Mouse (Mus musculus) urinary bladder, postnatal 36 days (tissue): Measurements from ENCODE around the gene Aco2.
A peak's percentile ranks its signal among the peaks of the same experiment; 100 is the strongest.

ENCODE experiments used
- DNase-seq, 2 experiments: peaks; one replicate each; pipeline ENCODE4 v3.0.0; 2022; ENCODE audit warnings: low spot score in 2 of 2, mixed read lengths in 1 of 2

Aco2 gene

DNA sequence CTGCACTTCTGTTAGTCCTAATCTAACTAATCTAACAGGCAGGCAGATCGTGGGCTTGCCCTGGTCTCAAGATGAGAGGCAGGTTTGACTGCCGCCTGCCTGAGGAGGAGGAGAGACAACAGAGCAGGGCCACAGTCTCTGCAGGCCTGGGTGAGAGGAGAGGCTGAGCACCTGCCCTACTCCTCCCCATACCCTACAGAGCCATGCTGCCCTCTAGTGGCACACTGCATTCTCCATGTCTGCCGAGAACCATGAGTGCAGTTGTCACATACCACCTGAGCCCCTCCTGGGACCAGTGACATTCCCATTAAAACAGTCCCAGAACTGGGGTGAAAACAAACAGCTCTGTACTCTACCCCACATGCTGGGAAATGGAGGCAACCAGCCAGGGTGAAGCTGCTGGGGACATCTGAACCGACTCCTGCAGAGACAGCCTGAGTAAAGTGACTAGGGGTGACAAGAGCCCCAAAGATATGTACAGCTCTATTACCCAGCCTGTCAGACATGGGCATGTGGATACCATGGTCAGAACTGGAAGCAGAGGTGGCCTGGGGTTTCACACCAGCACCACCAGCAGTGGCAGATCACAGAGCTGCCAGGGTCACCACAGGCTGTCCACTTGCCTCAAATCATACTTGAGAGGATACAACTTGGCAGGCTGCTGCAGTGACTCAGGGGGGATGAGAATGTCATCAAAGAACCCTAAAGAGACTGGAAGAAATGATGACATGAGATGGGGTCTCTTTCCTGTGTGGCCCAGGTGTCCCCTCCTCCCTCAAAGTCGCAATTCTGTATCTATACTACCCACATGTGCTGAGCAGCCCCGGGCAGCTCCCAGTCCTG lies 45.7 kb downstream of the Aco2 start:
- peak; percentile 41 to 67 for DNase-seq

DNA sequence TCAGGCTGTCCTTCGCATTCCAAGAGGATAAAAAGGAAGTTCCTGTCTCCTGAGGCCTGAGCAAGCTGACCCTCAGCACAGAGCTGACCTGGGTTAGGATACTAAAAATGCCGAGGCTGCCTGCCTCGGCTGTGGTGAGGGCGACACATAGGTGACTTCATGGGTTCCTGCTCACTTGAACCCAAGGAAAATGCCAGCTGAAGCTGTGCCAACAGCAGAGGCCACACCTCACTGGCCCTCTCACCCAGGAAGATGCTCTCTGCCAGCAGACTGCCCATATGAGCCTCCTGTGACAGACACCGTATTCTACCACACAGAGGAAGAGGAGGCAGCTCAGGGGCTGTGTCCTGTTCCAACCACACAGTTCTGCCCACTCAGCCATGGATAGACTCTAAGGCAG lies 47.0 kb downstream of the Aco2 start:
- DNase-seq = no peak

DNA sequence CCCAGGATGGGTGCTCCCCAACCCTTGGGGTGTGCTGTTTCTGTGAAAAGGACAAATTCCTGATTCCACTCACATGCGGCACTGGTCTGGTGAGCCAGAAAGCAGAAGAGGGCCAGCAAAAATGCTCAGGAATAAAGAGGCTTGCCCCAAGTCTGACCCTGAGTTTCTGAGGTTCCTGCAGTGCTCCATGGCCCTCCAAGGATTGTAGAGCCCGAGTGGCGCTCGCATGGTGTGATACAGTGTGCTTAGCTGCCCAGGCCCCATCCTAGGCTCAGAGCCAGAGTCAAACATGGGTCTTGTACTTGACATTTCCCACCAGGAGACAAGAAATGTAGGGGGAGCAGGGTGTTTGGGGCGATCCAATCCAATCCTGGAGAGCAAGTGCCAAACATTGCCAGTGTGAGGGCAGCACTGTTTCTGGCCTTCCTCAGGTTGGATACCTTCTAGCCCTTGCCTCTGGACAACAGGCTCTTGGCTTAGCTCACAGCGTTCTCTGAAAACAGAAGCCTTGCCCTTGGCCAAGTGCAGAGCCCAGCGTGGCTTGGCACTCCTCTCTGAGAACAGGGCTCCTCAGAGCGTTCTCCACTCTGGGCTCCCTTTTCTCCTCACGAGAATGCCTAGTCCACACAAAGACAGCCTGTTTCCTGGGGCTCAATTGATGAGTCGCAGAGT lies 48.6 kb downstream of the Aco2 start:
- no peak for DNase-seq

DNA sequence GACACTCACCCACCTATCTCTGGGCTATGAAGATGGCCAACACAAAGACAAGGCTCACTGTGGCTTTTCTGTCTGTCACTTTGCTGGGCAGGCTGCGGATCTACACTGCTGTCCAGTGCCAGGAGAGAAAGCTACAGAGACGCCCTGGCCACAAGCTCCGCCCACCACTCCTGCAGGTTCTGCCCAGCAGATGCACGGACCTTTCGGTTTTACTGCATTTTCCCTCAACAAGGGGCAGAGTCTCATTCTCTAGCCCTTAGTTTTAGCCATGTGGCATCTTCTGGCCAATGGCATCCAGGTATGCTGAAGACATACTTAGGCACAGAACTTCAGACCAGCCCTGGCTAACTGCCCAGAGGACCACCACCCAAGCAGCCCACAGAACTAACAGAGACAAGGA lies 49.1 kb downstream of the Aco2 start:
- no peak for DNase-seq

DNA sequence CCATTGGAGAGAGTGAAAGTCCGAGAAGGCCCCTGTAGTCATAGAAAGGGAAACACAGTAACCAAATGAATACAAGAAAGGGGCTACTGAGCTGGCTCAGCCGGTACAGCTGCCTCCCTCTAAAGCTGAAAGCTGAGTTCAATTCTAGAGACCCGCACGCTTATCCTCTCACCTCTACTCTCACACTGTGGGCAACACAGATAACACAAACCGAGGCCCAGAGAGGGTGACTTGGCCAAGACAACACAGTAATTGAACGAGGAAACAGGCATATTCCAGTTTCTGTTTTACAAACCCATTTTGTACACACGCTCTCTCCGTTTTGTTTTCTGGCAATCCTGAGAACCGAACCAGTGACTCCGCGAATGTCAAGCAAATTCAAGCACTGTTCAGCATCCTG lies 52.8 kb downstream of the Aco2 start:
- DNase-seq = no peak

DNA sequence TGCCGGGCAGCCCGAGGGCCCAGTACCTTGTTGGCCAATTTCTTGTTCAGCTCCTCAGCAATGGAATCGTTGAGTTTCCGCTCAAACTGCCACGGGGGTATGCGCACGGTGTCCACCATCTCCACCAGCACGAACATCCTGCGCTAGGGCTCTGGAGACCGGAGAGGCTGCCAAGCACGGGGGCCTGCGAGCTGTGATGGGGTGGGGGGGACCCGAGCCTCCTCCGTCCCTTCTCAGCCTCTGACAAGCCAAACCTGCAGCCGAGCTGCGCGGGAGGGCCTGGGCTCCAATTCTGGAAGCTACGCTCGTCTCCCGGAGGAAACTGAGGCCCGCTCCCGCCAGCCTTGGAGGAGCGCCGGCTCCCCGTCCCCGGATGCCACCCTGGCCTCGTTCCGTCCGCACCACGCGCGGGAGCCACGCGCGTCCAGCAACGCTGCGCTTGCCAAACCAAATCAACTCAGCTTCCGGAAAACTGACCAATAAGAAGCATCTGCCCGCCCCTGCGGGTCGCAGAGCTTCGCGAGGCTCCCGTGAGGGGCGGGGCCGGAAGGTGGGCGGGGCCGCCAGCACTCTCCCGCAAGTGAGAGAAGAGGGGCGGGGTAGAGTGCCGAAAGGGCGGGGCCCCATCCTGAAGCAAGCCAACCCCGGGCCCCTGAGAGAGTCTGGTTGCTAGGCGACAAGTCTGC lies 53.8 kb downstream of the Aco2 start, which contains the start of gene Polr3h:
TSS of gene Polr3h (minus strand) at position 481 of the 686 bp plus-strand sequence.
- peak; percentile 81 to 92 for DNase-seq

DNA sequence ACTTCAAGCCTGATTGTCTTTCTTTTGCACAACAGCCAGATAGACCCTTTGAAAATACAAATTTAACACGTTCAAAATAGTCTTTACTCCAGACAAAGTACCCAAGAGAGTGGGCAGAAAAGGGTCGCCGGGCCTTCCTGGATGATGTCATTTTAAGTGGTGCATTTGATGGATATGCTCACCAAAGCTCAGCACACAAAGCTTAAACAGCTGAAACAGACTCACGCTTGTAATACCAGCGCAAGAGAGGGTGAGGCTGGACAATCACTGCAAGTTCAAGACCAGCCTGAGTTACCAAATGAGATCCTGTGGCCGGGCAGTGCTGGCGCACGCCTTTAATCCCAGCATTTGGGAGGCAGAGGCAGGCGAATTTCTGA lies 54.3 kb downstream of the Aco2 start:
- no peak for DNase-seq

DNA sequence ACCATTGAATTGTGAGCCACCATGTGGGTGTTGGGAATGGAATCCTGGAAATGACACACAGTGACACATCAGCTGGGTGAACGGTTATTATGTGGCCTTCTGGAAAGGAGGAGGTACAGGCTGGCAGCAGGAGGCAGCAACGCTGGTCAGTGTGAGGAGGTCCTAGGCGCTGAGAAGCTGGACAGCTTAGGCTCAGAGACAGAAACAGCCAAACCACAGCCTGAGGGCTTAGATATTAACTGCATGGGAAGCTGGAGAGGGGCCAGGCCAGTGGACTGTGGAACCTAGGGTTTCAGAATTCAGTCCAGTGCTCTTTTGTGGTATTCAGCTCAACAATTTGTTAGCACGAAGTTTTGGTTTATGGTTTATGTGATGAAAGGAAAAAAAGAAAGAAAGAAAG lies 55.6 kb downstream of the Aco2 start:
- DNase-seq = no peak

DNA sequence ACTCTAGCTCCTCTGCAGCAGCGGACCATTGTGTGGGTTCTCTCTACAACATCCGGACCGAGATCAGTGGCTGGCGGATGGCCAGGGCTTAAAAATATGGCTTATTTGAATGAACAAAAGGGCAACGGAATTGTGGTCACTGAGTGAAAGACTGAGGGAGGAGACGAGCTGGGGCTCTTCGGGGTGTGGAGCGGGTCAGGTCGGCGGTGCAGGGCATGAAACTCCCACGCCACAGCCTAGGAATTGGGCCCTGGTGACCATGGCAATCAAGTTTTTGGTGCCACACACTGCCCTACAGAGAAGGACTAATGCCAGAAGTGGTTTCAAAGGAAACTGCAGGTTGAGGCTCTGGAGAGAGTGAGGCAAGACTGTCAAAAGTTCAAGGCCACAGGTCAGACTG lies 56.2 kb downstream of the Aco2 start:
- no peak for DNase-seq

DNA sequence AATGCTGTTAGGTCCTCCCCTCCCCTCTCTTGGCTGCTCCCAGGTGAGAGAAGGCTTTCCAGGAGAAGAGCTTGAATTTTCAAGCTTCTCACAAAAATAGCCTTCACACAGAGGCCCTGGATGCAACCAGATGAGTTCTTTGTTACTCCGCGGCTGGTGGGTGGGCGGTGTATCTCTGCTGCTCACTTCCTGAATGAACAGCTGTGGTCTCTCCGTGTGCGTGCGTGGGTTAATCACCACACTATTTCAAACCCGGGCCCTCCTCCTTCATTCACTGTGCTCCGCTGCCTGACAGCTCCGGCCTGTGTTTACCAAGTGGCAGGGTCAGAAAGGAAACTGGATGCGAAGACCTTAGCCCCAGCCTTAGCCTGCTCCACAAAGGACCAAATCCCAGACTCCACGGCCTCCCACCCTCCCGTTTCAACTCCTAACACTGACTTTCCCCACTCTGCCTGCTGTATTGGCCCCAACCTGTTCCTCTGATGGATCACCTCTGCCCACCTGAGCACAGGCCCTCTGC lies 60.9 kb downstream of the Aco2 start:
- DNase-seq = no peak

DNA sequence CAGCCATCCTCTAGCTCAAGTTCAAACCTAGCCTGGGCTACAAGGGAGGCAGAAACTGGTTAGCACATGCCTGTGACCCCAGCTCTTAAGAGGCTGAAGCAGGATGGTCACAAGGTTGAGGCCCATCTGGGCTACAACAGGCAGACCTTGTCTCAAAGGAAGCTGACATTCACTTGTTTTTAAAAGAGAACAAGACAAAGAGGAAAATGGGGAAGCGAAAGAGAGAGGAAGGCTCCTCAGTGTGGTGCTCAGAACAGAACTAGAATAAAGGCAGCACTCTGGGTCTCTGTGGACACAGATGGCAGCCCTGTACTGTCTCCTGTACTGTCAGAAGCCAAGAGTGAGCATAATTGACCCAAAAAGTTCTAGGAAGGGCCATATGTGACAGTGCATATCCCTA lies 61.9 kb downstream of the Aco2 start:
- no peak for DNase-seq

DNA sequence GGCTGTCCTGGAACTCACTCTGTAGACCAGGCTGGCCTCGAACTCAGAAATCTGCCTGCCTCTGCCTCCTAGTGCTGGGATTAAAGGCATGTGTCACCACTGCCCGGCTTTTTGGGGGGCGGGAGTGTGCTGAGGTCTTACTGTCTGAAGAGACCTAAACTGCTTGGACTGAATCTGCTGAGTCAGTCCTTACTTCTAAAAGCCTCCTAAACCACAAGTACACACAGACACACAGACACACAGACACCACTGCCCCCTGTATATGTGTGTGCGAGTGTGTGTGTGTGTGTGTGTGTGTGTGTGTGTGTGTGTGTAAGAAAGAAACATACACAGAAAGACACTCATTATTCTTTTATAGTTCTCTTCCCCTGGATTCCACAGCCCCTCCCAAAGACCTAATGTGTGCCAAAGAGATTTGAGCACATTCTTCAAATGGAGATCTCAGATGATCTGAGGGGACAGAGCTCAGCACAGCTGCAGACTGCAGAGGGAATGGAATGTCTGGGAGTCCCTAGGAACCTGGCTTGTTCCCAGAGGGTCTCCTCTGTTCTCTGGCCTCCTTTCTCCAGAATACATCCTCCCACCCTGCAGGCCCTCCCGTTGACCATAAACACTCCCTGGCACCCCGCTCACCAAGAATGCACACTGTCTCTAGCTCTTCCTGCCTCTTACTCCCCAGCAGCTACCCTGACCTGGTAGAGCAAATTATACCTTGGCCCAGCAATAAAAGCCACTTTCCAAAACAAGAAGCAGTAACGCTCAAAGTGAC lies 63.9 kb downstream of the Aco2 start:
- DNase-seq = no peak

DNA sequence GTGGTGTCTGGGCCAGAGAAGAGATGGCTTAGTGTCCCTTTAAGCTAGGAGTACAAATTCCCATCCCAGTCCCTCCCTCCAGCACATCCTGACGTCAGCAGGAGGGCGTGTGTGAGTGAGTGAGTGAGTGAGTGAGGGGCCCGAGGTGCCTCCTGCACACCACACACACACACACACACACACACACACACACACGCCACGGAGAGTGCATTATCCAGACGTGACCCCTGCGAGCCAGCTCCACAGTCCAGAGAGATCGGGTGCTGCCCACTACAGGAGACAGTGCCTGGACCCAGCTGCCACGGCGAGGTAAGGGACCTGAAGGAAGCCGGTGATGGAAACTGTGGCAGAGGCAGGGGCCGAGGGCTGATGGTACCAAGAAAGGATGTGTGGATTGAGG lies 64.6 kb downstream of the Aco2 start, which contains the start of gene Csdc2:
TSS of gene Csdc2 (plus strand) at position 81 of the 400 bp plus-strand sequence.
- peak; percentile 30 to 33 for DNase-seq

DNA sequence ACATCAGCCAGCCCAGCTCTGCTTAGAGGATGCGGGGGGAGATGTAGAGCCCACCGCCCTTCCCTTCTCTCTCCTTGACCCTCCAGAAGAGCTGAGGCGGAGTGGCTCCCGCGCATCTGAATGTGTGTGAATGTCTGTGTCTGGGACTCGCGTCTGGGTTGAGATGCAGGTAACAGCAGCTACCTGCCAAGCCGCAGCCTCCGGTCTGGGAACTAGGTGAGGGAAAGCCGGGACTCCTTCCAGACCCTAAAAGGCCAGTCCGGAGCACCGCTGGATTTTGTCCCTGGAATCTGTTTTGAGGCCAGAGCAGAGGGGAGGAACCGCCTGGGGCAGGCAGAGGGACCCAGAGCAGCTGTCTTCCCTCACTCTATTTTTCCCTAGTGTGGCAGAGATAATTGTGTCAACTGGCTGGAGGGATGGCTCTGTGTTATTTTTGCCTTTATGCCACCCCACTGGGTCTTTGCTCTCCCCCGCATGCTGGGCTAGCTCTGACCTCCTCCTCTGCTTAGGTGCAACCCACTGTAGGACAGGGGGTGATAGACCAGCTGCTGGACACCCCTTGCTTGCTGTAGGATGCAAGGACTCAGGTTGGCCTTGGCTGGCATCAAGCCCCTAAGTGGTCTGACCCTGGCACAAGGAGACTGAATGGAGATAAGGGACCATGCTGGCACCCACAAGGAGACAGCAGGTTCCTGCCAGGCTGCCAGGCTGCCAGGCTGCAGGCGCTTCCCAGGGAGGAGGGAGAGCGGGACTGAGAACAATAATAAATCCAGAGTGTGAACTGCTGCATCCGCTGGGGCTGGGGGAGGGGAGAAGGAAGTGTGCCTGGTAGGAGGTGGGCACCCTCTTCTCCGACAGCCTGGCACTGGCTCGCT lies 65.2 kb downstream of the Aco2 start:
- no peak for DNase-seq

DNA sequence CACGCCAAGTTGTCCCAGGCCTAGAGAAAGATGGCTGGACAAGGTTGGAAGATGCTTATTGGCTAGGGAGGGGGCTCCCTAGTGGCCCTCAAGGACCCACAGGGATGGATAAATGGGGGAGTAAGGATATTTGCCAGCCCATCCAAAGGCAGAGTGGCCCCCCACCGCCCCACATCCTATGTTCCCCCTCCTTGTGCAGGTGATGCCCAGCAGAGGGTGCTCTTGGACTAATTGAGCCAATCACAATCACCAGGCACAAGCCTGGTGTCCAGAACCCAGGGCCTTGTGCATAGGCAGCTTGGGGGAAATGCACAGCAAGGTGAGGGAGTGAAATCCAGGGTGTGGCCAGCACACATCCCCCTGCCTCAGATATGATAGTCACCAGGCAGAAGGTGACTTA lies 66.1 kb downstream of the Aco2 start:
- no peak for DNase-seq

DNA sequence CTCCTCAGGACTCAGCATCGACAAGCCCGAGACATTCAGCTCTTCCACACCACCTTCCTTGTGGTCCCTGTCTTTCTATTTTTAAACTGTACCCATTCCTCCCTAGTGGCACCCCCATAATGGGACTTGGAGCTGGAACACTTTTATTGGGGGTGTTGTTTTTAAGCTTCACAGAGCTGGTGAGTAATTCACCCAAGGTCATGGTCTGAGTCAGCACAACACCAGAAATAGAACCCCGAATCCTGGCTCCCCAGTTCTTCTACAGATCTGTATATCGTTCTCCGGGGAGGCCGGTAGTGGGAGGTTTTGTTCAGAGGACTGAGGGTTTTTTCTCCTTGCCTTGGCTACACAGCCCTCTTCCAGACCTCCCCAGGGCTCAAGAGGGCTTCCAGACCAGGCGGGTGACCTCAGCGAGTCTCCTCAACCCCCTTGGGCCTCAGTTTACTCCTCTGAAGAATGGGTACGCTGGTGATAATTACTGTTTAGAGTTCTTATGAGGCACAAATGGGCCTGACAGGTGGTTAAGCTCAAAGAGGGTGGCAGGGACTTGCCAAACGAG lies 67.1 kb downstream of the Aco2 start:
- DNase-seq = no peak

DNA sequence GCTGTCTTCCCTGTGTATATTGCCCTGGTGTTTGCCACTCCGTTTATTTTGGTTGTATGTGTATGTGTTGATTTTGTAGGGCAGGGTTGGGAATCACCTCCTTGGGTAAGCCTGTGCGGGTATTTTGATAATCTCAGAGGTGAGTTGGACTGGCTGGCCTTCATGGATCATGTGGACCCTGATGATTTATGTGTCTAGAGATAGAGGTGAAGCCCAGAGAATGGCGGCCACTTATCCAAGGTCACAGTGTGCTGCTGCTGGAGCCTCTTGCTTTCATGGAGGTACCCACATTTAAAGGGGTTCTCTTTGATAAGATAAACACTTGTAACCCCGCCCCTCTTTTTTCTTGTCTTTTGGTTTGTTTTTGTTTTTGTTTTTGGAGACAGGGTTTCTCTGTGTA lies 67.7 kb downstream of the Aco2 start:
- DNase-seq = no peak

DNA sequence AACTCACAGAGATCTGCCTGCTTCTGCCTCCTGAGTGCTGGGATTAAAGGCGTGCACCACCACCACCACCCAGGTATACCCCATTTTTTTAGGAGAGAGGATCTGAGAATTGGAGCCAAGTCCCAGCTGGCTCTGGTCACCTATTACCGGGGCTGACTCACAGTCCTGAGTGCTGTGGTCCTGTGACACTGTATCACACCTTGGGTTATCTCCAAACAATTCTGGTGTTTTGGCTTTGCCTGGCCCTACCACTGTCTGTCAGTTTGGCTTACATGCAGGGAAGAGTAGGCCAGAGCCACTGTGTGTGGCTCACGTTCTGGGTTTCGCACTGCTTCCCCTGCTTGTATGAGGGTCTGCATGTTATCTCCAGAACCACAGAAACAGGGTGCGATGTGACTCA lies 68.1 kb downstream of the Aco2 start:
- no peak for DNase-seq

DNA sequence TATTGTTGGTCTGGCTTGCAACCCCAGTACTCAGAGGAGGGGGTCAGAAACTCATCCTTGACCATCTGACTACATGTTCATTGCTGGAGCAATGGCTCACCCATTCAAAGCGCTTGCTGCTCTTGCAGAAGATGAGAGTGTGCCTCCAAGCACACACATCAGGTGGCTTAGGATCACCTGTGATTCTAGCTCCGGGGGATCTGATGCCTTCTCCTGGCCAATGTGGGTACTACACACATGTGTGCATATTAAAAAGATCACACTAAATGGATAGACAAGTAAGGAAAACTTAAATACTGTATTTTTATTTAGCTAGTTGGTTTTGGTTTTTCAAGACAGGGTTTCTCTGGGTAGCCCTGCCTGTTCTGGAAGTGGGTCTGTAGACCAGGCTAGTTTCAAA lies 68.9 kb downstream of the Aco2 start:
- DNase-seq = no peak

DNA sequence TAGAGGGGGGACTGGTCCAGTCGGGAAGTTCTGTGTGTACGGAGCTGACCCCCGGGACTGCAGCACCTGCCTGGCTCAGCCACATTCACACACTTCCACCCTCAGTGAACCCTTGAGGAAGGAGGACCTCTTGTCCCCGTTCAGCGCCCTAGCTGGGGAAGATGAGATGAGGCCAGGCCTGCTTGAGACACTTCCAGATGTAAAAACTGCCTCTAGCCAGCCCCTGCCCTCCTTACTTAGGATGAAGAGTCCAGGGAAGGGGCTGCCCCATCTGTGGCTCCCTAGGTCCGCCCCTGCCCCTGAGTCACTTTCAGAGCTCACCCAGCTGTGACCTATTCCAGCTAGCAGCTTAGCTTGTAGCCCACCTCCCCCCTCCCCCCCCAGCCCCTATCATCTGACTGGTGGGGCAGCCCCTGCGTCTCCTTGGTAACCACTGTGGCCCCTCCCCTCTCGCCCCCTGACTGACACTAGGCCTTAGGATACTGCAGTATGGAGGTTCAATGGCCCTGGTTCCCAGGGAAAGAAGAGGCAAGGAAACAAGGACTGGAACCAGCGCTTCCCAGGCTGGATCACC lies 71.2 kb downstream of the Aco2 start:
- DNase-seq = no peak
